Mouse (Mus musculus): ENCODE results near the gene Fezf1.

Fezf1 gene

DNA sequence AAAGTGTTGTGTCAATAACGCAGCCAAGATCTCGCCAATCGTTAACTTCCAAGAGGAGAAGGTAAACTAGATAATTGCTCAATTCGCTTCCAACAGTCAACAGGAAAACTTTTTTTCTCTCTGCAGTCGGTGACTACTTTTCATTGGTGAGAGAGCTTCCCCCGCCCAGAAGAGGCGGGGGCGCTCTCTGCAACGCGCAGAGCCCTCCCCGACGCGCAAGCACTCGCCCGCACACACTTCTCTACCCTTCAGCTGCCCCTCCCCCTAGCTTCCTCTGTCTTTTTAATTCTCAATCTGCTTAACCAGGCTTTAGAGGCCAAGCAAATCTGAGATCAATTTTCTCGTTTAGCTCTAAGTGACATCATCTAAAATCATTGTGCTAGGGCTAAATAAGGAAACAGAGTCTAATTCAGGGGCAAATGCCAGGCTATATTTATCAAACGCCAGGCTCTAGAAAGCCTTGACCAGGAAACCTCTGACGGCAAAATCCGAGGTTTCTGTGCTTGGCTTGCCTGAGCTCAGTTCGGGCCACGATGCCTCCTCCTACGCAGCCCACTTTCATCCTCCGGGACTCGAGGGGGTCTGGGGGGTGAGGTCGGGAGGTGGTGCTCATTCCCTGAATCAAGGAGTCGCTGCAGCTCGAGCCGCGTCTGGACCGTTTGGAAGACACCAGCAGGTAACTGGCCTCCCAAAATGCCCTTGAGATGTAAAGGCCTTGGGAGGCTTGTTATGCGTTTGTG, at the start of gene Fezf1:
Gene Fezf1, minus strand, starts transcription at position 50 of the 740 bp plus-strand sequence.
- no peak for DNase-seq (ENCODE audit: low spot score)

DNA sequence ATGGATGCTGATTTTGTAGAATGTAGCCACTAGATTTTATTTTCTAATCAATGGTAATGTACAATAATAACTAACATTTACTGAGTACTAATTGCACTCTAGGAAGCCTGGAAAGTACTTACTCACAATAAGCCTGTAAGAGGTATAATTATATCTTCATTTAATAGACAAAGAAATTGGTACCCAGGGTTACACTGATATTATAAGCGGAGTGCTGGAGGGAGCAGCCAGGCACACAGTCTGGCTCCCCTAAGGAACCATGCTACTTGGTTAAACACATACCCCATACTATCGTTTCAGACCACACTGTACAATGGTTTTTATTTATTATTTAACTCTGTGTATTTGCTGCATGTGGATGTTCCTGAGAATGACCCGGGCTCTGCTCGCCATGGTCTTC, 46.5 kb upstream of the Fezf1 start:
- no peak for DNase-seq (ENCODE audit: low spot score)

GRCm38 (mm10) chr6:23288752-23289151, 40.6 kb upstream of the Fezf1 start:
- no peak for DNase-seq (ENCODE audit: low spot score)

GRCm38 (mm10) chr6:23281514-23281820, 33.3 kb upstream of the Fezf1 start:
- no peak for DNase-seq (ENCODE audit: low spot score)

DNA sequence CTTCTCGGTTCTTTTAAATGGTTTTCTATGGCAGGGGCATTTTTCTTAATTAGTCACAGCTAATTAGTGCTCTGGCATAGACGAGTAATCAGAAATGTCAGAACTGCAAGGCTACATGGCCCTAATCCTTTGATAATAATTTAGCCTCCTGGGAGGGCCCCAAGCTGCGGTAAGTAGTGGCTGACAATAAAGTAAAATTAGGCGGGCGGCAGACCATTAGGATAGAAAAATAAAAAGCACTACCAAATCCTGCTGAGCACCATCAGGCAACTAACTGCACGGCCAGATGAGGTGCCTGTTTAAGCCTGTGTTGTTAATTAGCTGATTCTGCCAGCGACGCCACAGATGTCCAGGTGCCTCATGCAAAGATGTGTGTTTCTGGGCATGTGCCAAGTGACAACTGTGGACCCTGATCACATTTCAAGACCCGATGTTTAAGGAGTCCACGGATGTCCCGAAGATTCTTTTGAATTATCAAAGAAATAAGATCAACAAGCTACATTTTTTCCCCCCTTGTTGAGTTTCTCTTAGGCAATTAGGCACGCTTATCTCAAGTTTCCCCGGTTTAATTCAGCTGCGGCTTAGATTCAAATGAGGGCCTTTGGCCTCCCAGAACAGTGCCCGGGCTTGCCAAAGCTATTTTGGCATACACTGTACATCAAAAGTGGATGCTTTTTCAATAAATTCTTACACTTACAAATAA, 32.8 kb upstream of the Fezf1 start:
- DNase-seq (ENCODE audit: low spot score), result no peak

DNA sequence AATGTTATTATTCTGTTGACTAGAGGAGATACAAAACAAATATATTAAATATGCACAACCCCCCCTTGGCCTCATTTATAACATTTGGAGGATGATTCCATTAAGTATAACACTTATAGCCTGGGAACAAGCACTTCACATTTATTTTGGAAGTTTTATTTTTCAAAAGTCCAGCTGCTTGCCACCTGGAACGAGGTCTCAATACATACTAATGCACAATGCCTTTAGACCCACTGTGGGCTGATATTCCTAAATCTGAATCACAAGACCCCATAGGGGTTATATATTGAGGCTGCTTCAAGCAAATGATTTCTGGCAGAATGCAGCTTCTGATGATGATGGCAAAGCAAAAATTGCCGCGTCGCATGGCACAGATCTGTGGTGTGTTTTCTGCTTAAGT, 25.3 kb upstream of the Fezf1 start:
- no peak for DNase-seq (ENCODE audit: low spot score)

GRCm38 (mm10) chr6:23272979-23273378, 24.8 kb upstream of the Fezf1 start:
- DNase-seq (ENCODE audit: low spot score), result no peak

DNA sequence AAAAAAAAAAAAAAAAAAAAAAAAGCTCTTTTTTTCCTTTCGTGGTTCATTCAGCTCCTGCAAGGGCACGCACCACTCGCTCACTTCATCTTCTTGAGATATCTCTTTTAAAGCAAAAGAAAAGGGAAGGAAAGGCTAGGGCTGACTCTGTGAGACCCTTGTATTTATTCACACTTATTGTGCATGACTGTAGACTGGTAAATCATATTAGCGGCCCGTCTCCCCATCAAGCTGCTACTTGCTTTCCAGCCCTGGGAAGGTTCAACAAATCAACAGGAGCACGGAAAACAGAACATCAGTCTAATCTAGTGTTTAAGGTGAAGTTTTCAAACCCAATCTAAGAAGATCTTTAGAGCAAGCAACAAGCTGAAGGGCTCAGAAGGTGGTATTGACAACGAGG, 24.4 kb upstream of the Fezf1 start:
- no peak for DNase-seq (ENCODE audit: low spot score)

- no peak for DNase-seq (ENCODE audit: low spot score)
Observed at GRCm38 (mm10) chr6:23260738-23261050, 12.5 kb upstream of the Fezf1 start.

DNA sequence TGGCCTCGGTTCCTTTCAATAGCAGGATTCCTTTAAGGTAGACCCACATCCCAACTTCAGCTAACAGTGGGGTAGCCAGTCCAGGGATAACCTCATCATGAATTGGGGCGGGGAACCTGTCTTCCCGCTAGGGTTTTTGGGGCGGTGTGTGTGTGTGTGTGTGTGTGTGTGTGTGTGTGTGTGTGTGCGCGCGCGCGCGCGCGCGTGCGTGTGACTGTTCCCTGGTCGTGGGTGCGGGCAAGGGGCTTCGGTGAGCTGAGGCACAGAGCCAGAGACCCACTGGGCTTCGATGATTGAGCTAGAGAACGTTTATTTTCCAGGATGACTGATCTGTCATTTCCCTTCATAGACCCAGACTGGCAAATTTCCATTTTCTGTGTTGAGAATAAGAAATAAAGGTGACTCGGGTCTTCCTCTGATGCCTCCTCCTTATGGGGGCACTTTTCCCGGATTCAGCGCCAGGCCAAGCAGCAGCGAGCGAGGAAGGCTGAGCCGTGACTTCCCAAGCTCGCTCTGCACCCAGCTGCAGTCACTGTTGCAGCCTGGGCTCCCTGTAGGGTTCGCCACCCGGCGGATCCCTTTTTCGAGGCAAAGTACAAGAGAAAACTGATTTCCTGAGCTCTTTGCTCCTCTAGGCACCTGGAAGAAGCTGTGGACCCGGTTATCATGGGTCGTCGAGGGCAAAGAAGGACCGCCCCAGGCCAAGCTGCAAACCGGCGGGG, 12.0 kb upstream of the Fezf1 start:
- no peak for DNase-seq (ENCODE audit: low spot score)

DNA sequence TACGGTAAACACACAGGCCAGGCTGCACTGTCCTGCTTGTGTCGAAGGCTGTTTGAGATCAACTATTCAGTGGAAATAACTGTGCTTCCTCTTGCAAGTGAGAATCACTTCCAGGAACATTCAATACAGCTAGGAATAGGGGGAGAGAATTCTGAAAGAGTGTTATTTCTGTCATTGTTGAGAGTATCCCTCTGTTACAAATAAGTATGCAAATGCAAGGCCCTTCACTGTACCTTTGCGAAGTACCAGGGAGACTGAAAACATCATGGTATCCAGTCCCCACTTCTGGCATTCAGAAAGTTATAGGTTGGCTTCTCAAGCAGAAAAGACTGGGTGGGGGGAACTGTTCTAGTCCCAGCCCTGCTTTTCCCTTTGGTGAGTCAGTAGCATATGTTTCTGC, 9.8 kb upstream of the Fezf1 start:
- DNase-seq (ENCODE audit: low spot score), result no peak

DNA sequence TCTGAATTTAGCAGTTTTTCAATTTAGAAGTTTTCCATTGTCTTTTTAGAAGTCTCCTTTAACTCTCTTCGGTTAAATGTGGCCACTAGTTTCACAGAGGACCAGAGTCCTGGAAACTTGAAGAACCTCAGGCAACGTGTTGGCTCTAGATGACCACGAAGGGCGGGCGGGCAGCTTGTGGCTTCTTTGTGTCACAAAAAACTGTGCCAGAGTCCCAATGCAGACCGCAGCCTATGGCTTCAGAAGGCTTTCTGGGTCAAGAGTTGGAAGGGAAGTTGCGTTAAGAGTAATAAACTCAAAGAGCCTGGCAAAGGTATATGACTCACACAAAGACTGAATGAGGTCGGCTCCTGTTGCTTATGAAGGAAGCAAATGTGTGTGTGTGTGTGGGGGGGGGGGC, 7.0 kb upstream of the Fezf1 start:
- DNase-seq (ENCODE audit: low spot score), result no peak

- DNase-seq (ENCODE audit: low spot score), result no peak
Observed at GRCm38 (mm10) chr6:23254644-23255043, 6.5 kb upstream of the Fezf1 start.

DNA sequence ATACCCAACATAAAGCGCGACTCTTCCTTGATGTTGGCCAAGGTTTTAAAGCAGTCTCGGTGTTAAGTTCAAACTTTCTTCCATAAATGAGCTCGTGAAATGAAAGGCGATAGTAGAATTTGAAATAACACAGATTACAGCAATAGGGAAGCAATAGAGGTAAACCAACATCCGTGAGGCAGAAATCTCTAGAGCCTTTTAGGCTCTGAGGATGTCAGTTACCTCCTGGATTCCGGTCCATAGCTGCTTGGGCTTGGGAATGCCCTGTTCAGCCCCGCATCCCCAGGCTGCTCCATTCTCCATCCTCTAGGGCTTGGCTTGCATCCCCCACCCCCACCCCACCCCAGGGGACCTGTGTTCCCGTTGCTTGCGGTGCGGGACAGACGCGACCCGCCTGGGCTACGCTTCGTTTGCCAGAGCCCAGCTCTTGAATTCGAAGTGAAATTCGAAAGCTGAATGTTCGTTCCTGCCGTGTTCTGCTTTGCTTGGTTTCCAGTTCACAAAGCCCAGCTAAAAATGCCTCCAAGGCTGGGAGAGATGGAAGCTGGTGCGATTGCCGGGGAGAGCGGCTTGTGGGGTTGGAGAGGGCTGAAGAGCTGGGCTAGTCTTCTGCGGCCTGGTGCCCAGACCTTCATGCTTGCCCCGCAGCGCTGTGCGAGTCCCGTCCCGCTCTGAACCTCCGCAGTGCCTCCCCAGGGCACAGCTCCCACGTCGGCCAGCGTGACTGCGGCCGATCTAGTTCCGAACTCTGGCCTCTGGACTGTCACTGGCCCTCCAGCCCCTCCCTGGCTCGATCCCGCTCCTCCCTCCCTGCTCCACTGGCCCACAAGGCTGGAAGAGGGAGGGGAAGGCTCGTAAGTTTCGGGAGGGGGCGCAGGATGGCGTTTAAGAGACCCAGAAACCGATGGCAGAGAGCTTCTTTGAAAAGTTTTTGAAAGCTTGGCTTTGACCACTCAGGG, 5.5 kb upstream of the Fezf1 start:
- DNase-seq (ENCODE audit: low spot score), result no peak

DNA sequence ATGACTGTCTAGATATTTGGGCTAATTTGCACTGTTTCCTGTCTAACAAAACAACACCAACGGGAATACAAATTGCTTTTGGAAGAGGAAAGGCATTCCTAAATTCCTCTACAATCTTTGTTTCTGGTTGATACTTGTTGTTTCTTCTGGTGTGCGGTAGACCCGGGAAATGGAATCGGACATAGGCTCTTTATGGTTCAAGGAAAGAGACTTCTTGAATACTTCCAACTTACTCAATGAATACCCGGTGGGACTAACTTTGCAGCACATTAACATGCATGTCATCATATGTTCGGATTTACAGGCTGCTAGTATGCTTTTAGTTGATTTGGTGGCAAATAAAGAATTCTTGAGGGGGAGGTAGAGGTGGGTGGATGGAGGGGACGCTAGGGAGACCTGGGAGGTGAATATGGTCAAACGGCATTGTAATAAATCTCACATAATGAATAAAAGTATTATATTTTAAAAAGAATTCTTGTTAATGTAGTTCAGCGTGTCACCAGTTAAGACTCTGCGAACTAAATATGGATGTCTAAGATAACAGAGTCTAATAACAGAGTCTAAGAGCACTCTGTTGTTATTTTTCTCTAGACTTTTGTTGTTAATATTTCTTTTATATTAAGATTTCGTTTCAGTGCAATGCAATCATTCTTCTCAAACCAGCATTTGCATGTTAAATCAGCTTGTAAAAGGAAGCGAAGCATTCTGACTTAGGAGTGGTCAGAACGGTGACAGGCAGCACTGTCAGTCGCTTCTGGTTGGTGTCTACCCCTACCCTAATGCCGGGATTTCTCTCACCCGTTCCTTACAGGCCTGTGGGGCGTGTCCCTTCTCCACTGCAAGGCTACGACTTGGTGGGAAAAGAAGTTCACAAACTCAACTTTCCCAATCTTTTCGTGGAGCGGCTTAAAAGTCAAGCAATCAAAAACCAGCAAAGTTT, 4.3 kb upstream of the Fezf1 start:
- no peak for DNase-seq (ENCODE audit: low spot score)

DNA sequence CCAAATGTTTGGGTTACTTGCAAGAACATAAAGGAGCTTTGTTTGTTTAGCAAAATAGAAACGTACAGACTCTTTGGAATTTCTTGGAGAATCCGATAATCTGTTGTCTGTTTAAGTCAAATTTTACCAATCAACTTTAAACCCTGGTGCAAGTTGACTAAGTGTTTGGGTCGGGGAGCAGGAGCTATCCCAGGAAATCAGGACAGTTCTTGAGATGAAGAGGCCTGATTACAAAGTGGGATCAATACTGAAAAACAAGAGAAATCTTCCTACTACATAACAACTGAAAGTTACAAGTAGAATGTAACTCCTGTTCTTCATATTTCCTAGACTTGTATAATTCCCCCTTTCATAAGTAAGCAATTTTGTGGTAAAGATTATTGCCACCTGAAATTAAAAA, 3.3 kb upstream of the Fezf1 start:
- DNase-seq (ENCODE audit: low spot score), result no peak

- DNase-seq (ENCODE audit: low spot score), result no peak
Observed at GRCm38 (mm10) chr6:23250288-23250955, 2.3 kb upstream of the Fezf1 start.

DNA sequence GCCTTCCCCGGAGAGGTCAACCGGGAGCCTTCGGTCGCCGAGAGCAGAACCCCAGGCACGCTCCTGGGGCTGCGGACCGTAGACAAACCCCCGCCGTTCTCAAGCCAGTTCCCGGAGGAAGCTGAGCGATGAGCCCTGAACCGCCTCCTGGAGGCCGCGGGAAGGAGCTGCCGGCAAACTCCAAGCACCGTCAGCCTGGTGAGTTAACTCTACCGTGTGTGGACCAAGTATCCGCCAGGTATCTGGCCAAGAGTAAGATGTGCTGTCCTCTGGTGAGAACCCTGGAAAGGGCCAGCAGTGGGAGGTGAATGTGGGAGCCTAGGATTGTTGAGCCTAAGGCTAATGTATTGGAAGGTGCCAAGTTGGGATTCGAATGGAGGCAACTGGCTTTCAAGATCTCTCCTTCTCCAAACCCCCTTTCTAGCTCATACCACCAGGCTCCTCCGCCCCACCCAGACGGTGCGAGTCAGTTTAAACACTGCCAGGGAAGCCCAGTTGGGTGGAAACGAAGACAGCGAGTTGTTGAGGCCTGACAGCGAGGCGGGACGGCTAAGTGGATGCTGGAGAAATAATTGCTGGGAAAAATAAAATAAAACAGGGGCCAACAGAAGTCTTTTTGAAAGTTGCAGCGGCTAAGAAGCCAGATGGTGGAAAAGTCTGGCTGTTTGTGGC, 1.6 kb upstream of the Fezf1 start:
- no peak for DNase-seq (ENCODE audit: low spot score)

GRCm38 (mm10) chr6:23249053-23249401, 865 bp upstream of the Fezf1 start:
- DNase-seq (ENCODE audit: low spot score), result no peak
